Mouse (Mus musculus) C2C12 (cell line): ENCODE results near the gene Itga8.

Source experiments
- CEBPB ChIP-seq: IDR thresholded peaks from one replicate; pipeline ENCODE4 v1.6.1; 2011; ENCODE audit warnings: low read depth, mild to moderate bottlenecking, control low read depth, moderate library complexity
- CTCF ChIP-seq: IDR thresholded peaks from one replicate; pipeline ENCODE4 v1.5.1; 2011; ENCODE audit not compliant: control insufficient read depth, insufficient read depth, insufficient read length
- FOSL1 ChIP-seq: IDR thresholded peaks from one replicate; pipeline ENCODE4 v1.8.0; 2011; ENCODE audit warnings: mild to moderate bottlenecking, low read length; ENCODE audit not compliant: poor library complexity, insufficient read depth, severe bottlenecking
- MAX ChIP-seq: IDR thresholded peaks from one replicate; pipeline ENCODE4 v1.6.1; 2011; ENCODE audit warnings: mild to moderate bottlenecking, control low read depth
- MYOD1 ChIP-seq: IDR thresholded peaks from one replicate; pipeline ENCODE4 v1.6.1; 2011; ENCODE audit warnings: low read depth; ENCODE audit not compliant: control insufficient read depth, insufficient read length
- MYOG ChIP-seq: IDR thresholded peaks from one replicate; pipeline ENCODE4 v1.6.1; 2011; ENCODE audit not compliant: control insufficient read depth, insufficient read length; ENCODE audit errors: extremely low read depth
- USF1 ChIP-seq: IDR thresholded peaks from one replicate; pipeline ENCODE4 v1.6.1; 2011; ENCODE audit warnings: low read depth, mild to moderate bottlenecking, control low read depth, moderate library complexity

DNA sequence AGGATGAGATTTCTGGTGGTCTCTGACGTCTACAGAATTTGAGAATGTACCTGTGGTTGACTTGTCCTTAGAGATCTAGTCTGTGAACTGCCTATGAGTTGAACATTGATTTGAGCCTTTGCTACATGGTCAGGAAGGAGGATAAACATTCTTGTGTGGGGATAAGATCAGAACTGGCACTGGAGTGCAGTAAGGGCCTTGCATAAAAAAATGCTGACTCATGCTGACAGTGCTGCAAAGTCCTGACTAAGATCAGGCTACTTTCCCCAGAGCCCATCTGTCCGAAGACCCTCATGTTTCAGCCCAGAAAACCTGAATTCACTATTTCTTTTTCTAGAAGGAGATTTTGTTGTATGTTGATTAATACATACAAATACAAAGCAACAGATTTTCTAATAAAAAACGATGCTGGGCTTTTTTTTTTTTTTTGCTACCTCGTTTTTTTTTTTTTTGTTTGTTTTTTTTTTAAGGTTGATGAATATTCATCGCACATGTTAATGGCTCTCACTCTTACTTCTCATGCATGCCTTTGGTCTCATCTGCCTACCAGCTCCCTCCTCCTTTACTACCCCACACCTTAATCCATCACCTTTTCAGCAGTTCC is 162.9 kb downstream of the Itga8 start:
- TF ChIP-seq CTCF (no peak), USF1 (no peak), MAX (no peak), CEBPB (no peak), MYOD1 (no peak), MYOG (no peak), FOSL1 (no peak)
